Mouse (Mus musculus) brain, adult 2 months (tissue): ENCODE data around the gene Pigw.
"Not testable (repeated sequence)": the region's sequence is repeated elsewhere in the genome, so short reads cannot be mapped to it uniquely, and the experiment has no call there.

Experiments used
- DNase-seq: peaks from one replicate; pipeline ENCODE4 v3.0.0; 2011; ENCODE audit warnings: low read depth, low spot score

Pigw gene

DNA sequence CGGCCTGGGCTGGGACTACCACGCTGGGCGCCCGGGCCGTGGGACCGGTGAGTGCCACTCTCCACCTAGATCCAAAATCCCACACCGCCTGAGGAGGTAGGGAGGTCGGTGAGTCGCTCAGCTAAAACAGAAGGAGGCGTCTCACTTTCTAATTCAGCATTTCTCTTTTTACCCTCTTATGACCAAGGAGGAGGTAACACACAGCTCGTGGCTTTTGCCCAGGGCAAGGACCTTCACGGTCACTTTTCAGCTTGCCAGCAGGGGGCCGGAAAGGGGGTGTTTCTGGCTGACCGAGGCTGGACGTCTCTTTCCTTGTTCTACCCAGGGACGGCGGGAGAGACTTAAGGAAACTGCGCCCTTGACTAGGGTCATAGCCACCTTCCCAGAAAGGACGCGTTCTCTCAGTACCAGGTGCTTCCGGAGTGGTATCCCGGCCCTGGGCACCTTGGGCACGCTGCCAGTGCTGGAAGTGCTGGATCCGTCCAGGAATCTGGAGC is 428 bp upstream of the Pigw start:
- DNase-seq: peak; percentile 29

DNA sequence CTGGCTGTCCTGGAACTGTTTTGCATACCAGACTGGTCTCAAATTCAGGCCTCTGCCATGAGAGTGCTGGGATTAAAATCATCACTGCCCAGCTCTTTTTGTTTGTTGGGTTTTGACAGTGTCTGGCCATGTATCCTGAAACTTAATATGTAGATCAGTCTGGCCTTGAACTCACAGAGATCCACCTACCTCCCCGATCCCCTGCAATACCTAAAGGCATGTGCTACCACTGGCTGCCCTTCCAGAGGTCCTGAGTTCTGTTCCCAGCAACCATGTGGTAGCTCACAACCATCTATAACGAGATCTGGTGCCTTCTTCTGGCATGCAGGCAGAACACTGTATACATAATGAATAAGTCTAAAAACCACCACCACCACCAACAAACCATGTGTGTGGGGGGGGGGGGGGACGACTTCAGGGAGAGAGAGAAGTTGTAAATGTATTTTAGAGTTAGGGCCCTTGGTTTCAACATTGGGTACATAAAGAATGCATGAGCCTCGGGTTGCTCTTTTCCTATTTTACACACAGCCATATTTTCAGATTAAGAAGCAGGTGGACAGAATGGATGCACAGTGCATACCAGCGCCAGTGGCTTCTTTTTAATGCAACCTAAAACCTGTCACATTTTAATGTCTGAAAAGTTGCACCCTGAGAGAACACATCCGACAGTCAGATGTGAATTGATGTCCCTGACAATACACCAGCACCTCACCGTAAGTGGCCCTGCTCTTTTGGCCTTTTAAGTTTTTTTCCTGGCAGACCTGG is 896 bp downstream of the Pigw start:
- DNase-seq: no peak

- DNase-seq: not testable (repeated sequence)
Observed at GRCm38 (mm10) chr11:84876020-84876419, 4.1 kb downstream of the Pigw start.

- DNase-seq: no peak
Observed at GRCm38 (mm10) chr11:84873042-84873833, 6.8 kb downstream of the Pigw start.

DNA sequence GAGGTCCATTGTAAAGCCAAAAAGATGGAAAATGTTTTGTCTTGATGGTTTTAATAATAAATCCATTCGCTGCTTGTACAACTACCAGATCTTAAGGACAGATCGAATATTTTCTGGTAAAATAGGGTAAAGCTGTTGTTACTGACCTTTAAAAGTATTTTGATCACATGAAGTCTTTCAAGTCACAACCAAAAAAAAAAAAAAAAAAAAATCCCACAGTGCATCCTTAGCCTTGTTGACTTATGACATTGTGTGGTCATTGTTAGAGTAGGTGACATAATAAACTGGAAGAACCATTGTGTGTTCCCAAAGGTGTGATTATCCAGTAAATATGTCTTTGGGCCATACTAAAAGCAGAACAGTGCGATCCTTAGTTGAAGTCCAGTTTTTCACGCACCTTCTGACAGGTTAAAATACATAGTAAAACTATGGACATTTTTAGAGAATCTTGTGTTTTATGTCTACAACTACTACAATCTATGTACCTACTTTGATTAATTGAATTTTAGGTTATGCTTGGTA is 8.5 kb downstream of the Pigw start:
- DNase-seq: no peak

DNA sequence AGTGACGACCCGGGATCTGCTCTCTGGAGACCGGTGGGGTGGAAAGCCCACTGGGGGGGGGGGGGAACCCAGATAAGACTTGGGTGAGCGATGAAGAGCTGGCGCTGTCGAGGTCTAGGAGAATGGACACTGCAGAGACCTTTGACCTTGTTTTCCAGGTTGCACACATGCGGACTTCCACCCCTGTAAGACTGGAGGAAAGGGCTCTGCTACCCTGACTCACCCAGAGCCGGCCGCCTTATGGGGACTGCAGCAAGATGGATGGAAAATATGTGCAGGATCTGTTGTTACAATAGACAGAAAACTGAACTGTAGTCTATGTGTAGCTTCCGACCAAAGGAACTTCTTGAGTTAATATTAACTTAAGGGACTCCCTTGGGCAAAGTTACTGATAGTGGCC is 9.0 kb downstream of the Pigw start:
- DNase-seq: peak; percentile 64

GRCm38 (mm10) chr11:84870337-84871043 is 9.6 kb downstream of the Pigw start, which contains the start of gene Ggnbp2:
TSS of gene Ggnbp2 (minus strand) at chr11:84870817.
- DNase-seq: peak; percentile 96

DNA sequence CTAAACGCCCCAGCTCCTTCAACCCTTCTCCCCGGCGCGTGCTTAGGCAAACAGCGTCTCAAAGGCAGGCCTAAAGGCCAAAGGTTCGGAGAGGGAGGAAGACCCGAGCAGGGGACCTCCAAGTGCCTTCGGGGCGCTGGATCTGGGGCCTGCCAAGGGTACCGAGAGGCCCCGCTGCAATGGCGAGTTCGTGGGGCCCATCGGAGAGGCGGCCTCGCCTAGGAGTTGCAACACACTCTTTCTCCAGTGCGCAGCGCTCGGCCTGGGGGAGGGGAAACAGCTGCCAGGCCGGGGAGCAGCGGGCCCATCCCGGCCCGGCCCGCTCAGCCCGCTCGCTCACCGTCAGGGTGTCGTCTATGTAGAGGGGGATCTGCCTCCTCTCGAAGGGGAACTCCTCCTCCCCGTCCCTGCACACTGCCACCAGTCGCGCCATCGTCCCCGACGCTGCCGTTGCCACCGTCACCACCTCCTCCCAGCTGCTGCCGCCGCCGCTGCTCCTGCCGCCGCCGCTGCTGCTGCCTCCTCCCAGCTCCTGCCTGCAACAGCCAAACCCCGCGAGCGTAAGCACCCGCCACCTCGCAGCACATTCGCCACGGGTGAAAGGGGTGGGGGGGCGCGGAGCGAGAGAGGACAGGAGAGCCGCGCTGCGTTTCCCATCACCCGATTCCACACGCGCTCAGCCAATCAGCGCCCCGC is 10.4 kb downstream of the Pigw start:
- DNase-seq: peak; percentile 98

DNA sequence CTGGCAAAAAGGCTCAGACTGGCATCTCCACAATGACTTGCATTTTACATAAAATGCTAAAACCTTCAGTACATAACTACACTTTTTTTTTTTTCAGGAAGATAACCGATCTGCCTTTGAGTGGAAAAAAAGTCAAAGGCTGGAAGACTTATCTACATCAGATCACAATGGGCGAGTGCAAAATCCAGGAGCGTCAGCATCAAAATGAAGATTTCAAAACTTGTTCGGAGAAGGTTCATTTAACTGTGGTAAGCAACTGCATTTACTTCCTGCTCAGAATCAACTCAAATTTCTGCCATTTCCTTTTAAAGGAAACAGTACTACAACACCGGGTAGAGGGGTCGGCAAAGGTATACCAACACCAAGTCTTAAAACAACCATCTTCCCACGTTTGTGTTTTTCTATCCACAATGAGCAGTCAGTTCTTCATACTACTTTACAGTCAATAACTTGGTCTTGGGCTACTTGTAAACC is 11.3 kb downstream of the Pigw start:
- DNase-seq: no peak

DNA sequence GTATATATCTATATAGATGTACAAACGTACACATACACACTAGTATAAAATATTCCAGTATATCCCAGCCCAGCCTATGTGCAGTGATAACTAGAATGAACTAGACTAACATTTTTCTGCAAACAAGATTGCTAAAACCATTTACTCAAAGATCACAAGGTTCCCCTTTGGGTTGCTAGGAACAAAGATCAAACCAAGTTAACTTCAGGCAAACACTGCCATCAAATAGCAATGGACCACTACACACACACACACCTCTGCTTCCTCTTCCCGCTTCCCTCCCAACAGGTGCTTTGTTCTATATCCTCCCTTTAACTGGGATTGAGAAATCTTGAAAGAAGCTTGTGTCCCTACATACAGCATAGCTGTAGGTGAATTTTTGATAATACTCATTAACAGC is 12.5 kb downstream of the Pigw start:
- no peak for DNase-seq

- DNase-seq: no peak
Observed at GRCm38 (mm10) chr11:84865268-84865667, 14.8 kb downstream of the Pigw start.

DNA sequence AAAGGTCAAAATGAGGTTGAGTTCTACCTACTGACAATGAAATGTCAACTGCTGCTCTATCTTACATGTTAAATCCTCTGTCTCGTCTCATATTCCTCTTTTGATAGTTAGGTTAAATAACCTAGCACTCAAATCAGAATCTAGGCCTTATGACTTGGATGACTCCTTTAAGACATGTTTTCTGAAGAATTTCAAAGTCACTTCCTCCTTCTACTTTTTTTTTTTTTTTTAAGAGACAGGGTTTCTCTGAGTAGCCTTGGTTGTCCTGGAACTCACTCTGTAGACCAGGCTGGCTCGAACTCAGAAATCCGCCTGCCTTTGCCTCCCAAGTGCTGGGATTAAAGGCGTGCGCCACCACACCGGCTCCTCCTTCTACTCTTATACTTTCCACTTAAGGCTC is 24.8 kb downstream of the Pigw start:
- no peak for DNase-seq

- no peak for DNase-seq
Observed at GRCm38 (mm10) chr11:84847475-84848090, 32.5 kb downstream of the Pigw start.

DNA sequence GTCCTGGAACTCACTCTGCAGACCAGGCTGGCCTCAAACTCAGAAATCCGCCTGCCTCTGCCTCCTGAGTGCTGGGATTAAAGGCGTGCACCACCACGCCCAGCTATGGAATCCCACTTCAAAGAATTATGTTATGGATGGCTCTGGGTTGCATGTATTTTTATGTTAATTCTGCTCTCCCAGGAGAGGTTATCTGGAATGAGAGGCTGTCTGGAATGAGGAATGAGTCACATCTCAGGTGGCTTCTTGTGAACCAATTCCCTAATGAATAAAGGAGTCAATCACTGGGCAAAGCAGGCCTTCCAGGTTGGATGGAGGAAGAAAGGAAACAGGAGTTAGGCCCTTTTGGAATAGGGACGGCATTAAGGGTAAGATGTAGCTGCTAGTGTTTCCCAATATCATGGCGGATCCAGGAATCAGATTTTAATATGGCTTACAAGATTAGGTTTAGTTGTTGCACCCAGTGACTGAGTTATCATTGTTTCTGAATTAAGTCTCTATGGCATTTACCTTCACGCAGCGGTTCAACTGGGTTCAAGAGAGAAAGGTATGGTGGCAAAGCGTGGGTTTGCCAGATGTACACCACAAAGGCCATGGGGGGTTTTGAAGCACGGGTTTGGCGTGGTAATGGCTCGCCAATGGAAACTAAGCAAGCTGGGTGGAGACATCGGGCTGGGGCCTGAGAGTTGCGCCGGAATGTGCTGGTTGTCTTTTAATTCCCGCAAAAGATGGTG is 33.2 kb downstream of the Pigw start:
- no peak for DNase-seq

DNA sequence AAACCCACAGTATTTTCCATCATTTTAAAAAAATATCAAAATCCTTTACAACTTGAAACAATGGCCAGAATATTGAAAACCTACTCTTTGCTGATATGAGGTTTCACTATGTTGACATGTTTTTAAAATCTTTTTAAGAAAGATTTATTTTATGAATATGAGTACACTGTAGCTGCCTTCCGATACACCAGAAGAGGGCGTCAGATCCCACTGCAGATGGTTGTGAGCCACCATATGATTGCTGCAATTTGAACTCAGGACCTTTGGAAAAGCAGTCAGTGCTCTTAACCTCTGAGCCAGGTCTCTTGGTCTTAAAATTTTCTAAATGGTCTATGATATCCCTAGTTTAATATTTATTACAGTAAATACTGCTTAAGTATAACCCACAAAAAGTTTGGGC is 40.8 kb downstream of the Pigw start:
- DNase-seq: no peak

DNA sequence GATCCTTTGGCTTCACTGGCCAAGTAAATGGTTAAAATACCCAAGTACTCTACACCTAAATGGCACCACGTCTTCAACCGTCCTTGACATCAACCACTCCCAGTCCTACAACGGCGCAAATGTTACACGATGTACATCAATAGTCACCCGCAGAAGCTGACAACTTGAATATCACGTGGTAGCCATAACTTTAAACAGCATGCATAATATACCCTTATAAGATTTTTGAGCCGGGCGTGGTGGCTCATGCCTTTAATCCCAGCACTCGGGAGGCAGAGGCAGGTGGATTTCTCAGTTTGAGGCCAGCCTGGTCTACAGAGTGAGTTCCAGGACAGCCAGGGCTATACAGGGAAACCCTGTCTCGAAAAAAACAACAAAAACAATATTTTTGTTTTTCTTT is 50.6 kb downstream of the Pigw start:
- DNase-seq: not testable (repeated sequence)

DNA sequence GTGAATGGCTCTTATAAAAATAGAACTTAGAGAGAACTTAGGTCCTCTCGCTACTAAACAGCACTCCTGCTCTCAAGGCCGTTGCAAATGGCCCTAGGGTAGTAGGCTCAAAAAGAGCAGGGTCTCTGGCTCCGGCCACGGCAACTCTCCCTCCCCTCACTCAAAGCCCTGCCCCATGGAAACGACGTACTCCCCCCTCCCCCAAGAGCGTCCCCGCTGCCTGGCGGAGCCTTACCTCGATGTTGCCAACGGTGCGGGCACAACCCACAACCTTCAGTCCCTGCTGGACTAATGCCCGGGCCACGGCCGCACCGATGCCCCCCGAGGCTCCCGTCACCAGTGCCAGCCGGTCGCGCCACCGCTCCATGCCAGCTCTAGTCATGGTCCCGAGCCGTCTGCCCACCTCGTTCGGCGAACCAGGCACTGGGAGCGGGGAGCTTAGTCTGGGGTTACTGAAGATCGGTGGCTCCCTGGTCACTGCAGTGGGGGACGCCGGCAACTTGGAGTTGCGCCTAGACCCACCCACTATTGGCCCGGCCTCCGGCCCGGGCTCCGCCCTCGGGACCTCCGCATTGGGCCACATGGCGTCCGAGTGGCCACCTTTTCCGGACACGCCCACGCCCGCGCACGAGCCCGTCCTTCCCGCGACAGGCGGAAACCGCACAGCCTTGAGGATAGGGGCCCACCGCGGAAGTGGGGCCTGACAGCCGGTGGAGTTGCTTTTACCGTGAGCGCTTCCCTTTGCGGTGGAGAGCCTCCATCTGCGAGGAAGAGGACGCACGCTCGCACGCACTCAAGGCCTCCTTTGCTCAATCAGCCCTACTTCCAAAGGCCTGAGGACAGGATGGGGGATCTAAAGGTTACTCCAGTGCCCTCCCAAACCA is 51.3 kb downstream of the Pigw start, which contains the start of gene Dhrs11:
TSS of gene Dhrs11 (minus strand) at position 479 of the 884 bp plus-strand sequence.
- peak; percentile 91 for DNase-seq

GRCm38 (mm10) chr11:84827901-84828503 is 52.1 kb downstream of the Pigw start:
- no peak for DNase-seq
